Mouse (Mus musculus): Measurements from ENCODE around the gene Fut11. TPM values are rescaled to one million over a fixed set of nuclear protein-coding genes. Genes with fewer than 3 reads are reported as not detected.

Fut11 gene
- polyA plus RNA-seq (2015; fragmentation: Nextera tagmentation; extraction: Ambion mirVana): 19.0 and 23.9 TPM in 2 replicates

GRCm38 (mm10) chr14:20694884-20695760, at the start of gene Fut11:
Gene Fut11 (plus strand): TSS chr14:20694968.
- WGBS: under 1% methylated on average over 110 of the region's 111 CpGs
- Histone ChIP-seq H3K9me3 (replicated peaks) (no peaks in the 10 kb centered on the region), H3K4me1 (replicated peaks) (peaks cover 46% of the 10 kb centered on the region), H3K27me3 (no peaks in the 10 kb centered on the region), H3K4me3 (peak within 1 kb of the TSS; percentile 68), H3K9ac (peak within 1 kb of the TSS; percentile 77), H3K36me3 (peaks cover 47% of the 10 kb centered on the region), H3K4me2 (peak within 1 kb of the TSS; percentile 85), H3K27ac (peak within 1 kb of the TSS; percentile 94)
- peak; percentile 90 for ATAC-seq (replicated peaks; ENCODE audit: insufficient number of reproducible peaks, insufficient read depth, low FRiP score, low read depth)

GRCm38 (mm10) chr14:20645547-20645946, 49.2 kb upstream of the Fut11 start:
- H3K9ac ChIP-seq: no peak overlapping the region
- 50% methylated on average over 3 of the region's 3 CpGs for WGBS
- peaks cover 5% of the 10 kb centered on the region for H3K4me1 ChIP-seq (replicated peaks)
- no peak overlapping the region for H3K4me2 ChIP-seq
- no peaks in the 10 kb centered on the region for H3K36me3 ChIP-seq
- H3K27ac ChIP-seq: no peak overlapping the region
- ATAC-seq (replicated peaks; ENCODE audit: insufficient number of reproducible peaks, insufficient read depth, low FRiP score, low read depth): no peak
- H3K4me3 ChIP-seq: no peak overlapping the region
- H3K9me3 ChIP-seq (replicated peaks): no peaks in the 10 kb centered on the region
- H3K27me3 ChIP-seq: no peaks in the 10 kb centered on the region

- Histone ChIP-seq H3K4me3 (no peak overlapping the region), H3K4me2 (no peak overlapping the region), H3K4me1 (replicated peaks) (peaks cover 5% of the 10 kb centered on the region), H3K9me3 (replicated peaks) (no peaks in the 10 kb centered on the region), H3K36me3 (no peaks in the 10 kb centered on the region), H3K27ac (no peak overlapping the region), H3K27me3 (no peaks in the 10 kb centered on the region), H3K9ac (no peak overlapping the region)
- no peak; the same call in 1 of the 2 replicates for ATAC-seq (replicated peaks; ENCODE audit: insufficient number of reproducible peaks, insufficient read depth, low FRiP score, low read depth)
These were observed 48.4 kb upstream of the Fut11 start for GRCm38 (mm10) chr14:20646381-20646780.

- Histone ChIP-seq H3K27ac (no peak overlapping the region), H3K4me2 (no peak overlapping the region), H3K4me3 (no peak overlapping the region), H3K9ac (no peak overlapping the region), H3K36me3 (no peaks in the 10 kb centered on the region), H3K9me3 (replicated peaks) (no peaks in the 10 kb centered on the region), H3K4me1 (replicated peaks) (peaks cover 11% of the 10 kb centered on the region), H3K27me3 (no peaks in the 10 kb centered on the region)
- WGBS: 75% methylated on average over 2 of the region's 2 CpGs
- ATAC-seq (replicated peaks; ENCODE audit: insufficient number of reproducible peaks, insufficient read depth, low FRiP score, low read depth): no peak
These were observed 43.8 kb upstream of the Fut11 start for GRCm38 (mm10) chr14:20651000-20651399.

GRCm38 (mm10) chr14:20651722-20652256, 43.0 kb upstream of the Fut11 start:
- Histone ChIP-seq H3K4me1 (replicated peaks) (peaks cover 16% of the 10 kb centered on the region), H3K9ac (no peak overlapping the region), H3K4me2 (no peak overlapping the region), H3K36me3 (no peaks in the 10 kb centered on the region), H3K9me3 (replicated peaks) (no peaks in the 10 kb centered on the region), H3K4me3 (no peak overlapping the region), H3K27me3 (no peaks in the 10 kb centered on the region), H3K27ac (no peak overlapping the region)
- 38% methylated on average over 4 of the region's 4 CpGs for WGBS
- ATAC-seq (replicated peaks; ENCODE audit: insufficient number of reproducible peaks, insufficient read depth, low FRiP score, low read depth): no peak

- H3K9ac ChIP-seq: no peak overlapping the region
- H3K36me3 ChIP-seq: no peaks in the 10 kb centered on the region
- ATAC-seq (replicated peaks; ENCODE audit: insufficient number of reproducible peaks, insufficient read depth, low FRiP score, low read depth): no peak
- H3K27ac ChIP-seq: peak overlapping the region; percentile 61; the same call in 1 of the 2 replicates
- H3K4me3 ChIP-seq: no peak overlapping the region
- H3K9me3 ChIP-seq (replicated peaks): no peaks in the 10 kb centered on the region
- 58% methylated on average over 9 of the region's 9 CpGs for WGBS
- H3K4me2 ChIP-seq: no peak overlapping the region
- H3K27me3 ChIP-seq: no peaks in the 10 kb centered on the region
- H3K4me1 ChIP-seq (replicated peaks): peaks cover 25% of the 10 kb centered on the region
These were observed 39.9 kb upstream of the Fut11 start for GRCm38 (mm10) chr14:20654690-20655421.

- Histone ChIP-seq H3K36me3 (no peaks in the 10 kb centered on the region), H3K4me1 (replicated peaks) (peaks cover 33% of the 10 kb centered on the region), H3K27ac (peak overlapping the region; percentile 61), H3K27me3 (no peaks in the 10 kb centered on the region), H3K9me3 (replicated peaks) (no peaks in the 10 kb centered on the region), H3K4me2 (peak overlapping the region; percentile 55), H3K9ac (no peak overlapping the region), H3K4me3 (peak overlapping the region; percentile 22)
- 50% methylated on average over 9 of the region's 9 CpGs for WGBS
- ATAC-seq (replicated peaks; ENCODE audit: insufficient number of reproducible peaks, insufficient read depth, low FRiP score, low read depth): no peak
These were observed 39.0 kb upstream of the Fut11 start for GRCm38 (mm10) chr14:20655731-20656130.

GRCm38 (mm10) chr14:20656361-20656760, 38.4 kb upstream of the Fut11 start, which contains the start of gene Myoz1:
Gene Myoz1 (minus strand): TSS chr14:20656540.
- H3K9ac ChIP-seq: peak within 1 kb of the TSS; percentile 18; the same call in 1 of the 2 replicates
- H3K4me3 ChIP-seq: peak within 1 kb of the TSS; percentile 22
- H3K4me1 ChIP-seq (replicated peaks): peaks cover 37% of the 10 kb centered on the region
- no peaks in the 10 kb centered on the region for H3K9me3 ChIP-seq (replicated peaks)
- peak within 1 kb of the TSS; percentile 61 for H3K27ac ChIP-seq
- H3K36me3 ChIP-seq: no peaks in the 10 kb centered on the region
- H3K27me3 ChIP-seq: no peaks in the 10 kb centered on the region
- WGBS: 18% methylated on average over 11 of the region's 11 CpGs
- ATAC-seq (replicated peaks; ENCODE audit: insufficient number of reproducible peaks, insufficient read depth, low FRiP score, low read depth): no peak
- H3K4me2 ChIP-seq: peak within 1 kb of the TSS; percentile 55

GRCm38 (mm10) chr14:20658326-20658725, 36.4 kb upstream of the Fut11 start:
- H3K4me1 ChIP-seq (replicated peaks): peaks cover 44% of the 10 kb centered on the region
- no peak overlapping the region for H3K4me2 ChIP-seq
- H3K9me3 ChIP-seq (replicated peaks): no peaks in the 10 kb centered on the region
- no peak for ATAC-seq (replicated peaks; ENCODE audit: insufficient number of reproducible peaks, insufficient read depth, low FRiP score, low read depth)
- H3K36me3 ChIP-seq: no peaks in the 10 kb centered on the region
- no peak overlapping the region for H3K9ac ChIP-seq
- H3K27me3 ChIP-seq: no peaks in the 10 kb centered on the region
- H3K4me3 ChIP-seq: no peak overlapping the region
- no peak overlapping the region for H3K27ac ChIP-seq

- H3K4me1 ChIP-seq (replicated peaks): peaks cover 44% of the 10 kb centered on the region
- H3K9ac ChIP-seq: 0 out of 2 replicates have a peak overlapping the region, but pooled peaks have one; percentile 83
- no peak overlapping the region for H3K4me3 ChIP-seq
- WGBS: 76% methylated on average over 6 of the region's 6 CpGs
- H3K27ac ChIP-seq: peak overlapping the region; percentile 94
- H3K9me3 ChIP-seq (replicated peaks): no peaks in the 10 kb centered on the region
- H3K36me3 ChIP-seq: no peaks in the 10 kb centered on the region
- no peaks in the 10 kb centered on the region for H3K27me3 ChIP-seq
- H3K4me2 ChIP-seq: no peak overlapping the region
- ATAC-seq (replicated peaks; ENCODE audit: insufficient number of reproducible peaks, insufficient read depth, low FRiP score, low read depth): no peak
These were observed 35.9 kb upstream of the Fut11 start for GRCm38 (mm10) chr14:20658902-20659301.

GRCm38 (mm10) chr14:20659687-20660086, 35.1 kb upstream of the Fut11 start:
- peaks cover 44% of the 10 kb centered on the region for H3K4me1 ChIP-seq (replicated peaks)
- peak overlapping the region; percentile 94 for H3K27ac ChIP-seq
- H3K27me3 ChIP-seq: no peaks in the 10 kb centered on the region
- WGBS: 94% methylated on average over 7 of the region's 7 CpGs
- no peak overlapping the region for H3K4me3 ChIP-seq
- no peaks in the 10 kb centered on the region for H3K36me3 ChIP-seq
- H3K4me2 ChIP-seq: peak overlapping the region; percentile 96
- no peak for ATAC-seq (replicated peaks; ENCODE audit: insufficient number of reproducible peaks, insufficient read depth, low FRiP score, low read depth)
- peak overlapping the region; percentile 83; the same call in 1 of the 2 replicates for H3K9ac ChIP-seq
- H3K9me3 ChIP-seq (replicated peaks): no peaks in the 10 kb centered on the region
